Mouse (Mus musculus) heart, postnatal 0 days (tissue): ENCODE results near the gene Pdk4.

Experiments
- CTCF ChIP-seq: IDR thresholded peaks from 2 replicates; pipeline ENCODE4 v1.5.1; 2016; ENCODE audit warnings: antibody characterized with exemption, control low read depth, low read depth
- EP300 ChIP-seq: IDR thresholded peaks from 2 replicates; pipeline ENCODE4 v1.6.1; 2016; ENCODE audit warnings: antibody characterized with exemption, low read depth

DNA sequence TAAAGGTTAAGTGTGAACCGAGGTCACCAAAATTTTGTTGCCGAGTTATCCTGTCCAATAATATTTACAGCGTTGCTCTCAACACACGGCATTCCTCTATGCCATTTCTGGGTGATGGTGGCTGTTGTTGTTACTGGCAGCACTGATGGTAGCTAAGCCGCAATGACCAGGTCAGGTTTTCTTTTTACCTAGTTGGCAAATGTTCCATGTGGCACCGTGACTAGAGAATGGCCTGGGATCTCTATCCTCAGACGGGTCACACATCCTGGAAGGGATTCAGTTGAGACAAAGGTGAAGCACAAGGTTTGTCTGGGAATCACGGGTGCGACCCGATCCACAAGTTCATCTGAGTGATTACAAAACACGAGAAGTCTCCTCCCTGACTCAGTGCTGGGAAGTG is 2.6 kb upstream of the Pdk4 start:
- TF ChIP-seq EP300 (no peak), CTCF (no peak)
